Mouse (Mus musculus) liver, postnatal 0 days (tissue): Measurements from ENCODE around the gene Acy3. TPM values are rescaled to one million over a fixed set of nuclear protein-coding genes. Genes with fewer than 3 reads are reported as not detected.
"Not testable (repeated sequence)": the region's sequence is repeated elsewhere in the genome, so short reads cannot be mapped to it uniquely, and the experiment has no call there.

Experiments used
- ATAC-seq: fragments of 200-750 bp; cut with Nextera tagmentation; 2 replicates; pipeline ENCODE4 v1.8.0; 2017; ENCODE audit warnings: mild to moderate bottlenecking, moderate library complexity
- DNase-seq: peaks from one replicate; pipeline ENCODE4 v3.0.0-alpha.2; 2016
- H3K27ac ChIP-seq: fragments of 300-500 bp; sonication (generic); 2 replicates; pipeline ENCODE4 v1.5.1; 2014; ENCODE audit warnings: antibody characterized with exemption, moderate library complexity, mild to moderate bottlenecking, low read depth
- H3K27me3 ChIP-seq: fragments of 300-500 bp; sonication (generic); 2 replicates; pipeline ENCODE4 v1.6.1; 2014; ENCODE audit warnings: low read length, control low read depth, mixed read lengths; ENCODE audit not compliant: insufficient read depth
- H3K36me3 ChIP-seq: fragments of 300-500 bp; sonication (generic); replicated peaks from 2 replicates; pipeline ENCODE4 v1.6.1; 2014; ENCODE audit warnings: mild to moderate bottlenecking, control low read depth, low read length, moderate library complexity, mixed read lengths; ENCODE audit not compliant: insufficient read depth
- H3K4me1 ChIP-seq: fragments of 300-500 bp; sonication (generic); 2 replicates; pipeline ENCODE4 v1.6.1; 2014; ENCODE audit warnings: antibody characterized with exemption, mild to moderate bottlenecking, control low read depth; ENCODE audit not compliant: insufficient read depth
- H3K4me2 ChIP-seq: fragments of 300-500 bp; sonication (generic); 2 replicates; pipeline ENCODE4 v1.6.1; 2014; ENCODE audit warnings: low read depth, mild to moderate bottlenecking, low read length, moderate library complexity, mixed read lengths
- H3K4me3 ChIP-seq: fragments of 300-500 bp; sonication (generic); 2 replicates; pipeline ENCODE4 v1.5.1; 2014; ENCODE audit warnings: low read depth, low read length
- H3K9ac ChIP-seq: fragments of 300-500 bp; sonication (generic); replicated peaks from 2 replicates; pipeline ENCODE4 v1.6.1; 2014; ENCODE audit warnings: mild to moderate bottlenecking, moderate library complexity
- H3K9me3 ChIP-seq: fragments of 300-500 bp; sonication (generic); 2 replicates; pipeline ENCODE4 v1.6.1; 2016; ENCODE audit warnings: mild to moderate bottlenecking, control low read depth, low read length, mixed read lengths
- CTCF ChIP-seq: sonication (generic); IDR thresholded peaks from 2 replicates; pipeline ENCODE4 v1.5.1; 2016; ENCODE audit warnings: antibody characterized with exemption, low read depth
- EP300 ChIP-seq: IDR thresholded peaks from 2 replicates; pipeline ENCODE4 v1.6.1; 2016; ENCODE audit warnings: antibody characterized with exemption, low read depth, mild to moderate bottlenecking
- WGBS: fragments of 180-500 bp; shearing (Covaris S2); extraction: QIAGEN DNeasy Blood & Tissue Kit; methylation state at CpG from one replicate; pipeline ENCODE4 v1.1.7; 2014; ENCODE audit not compliant: insufficient replicate concordance; 5-methylcytosine and 5-hydroxymethylcytosine counted together
- polyA plus RNA-seq: library from polyadenylated mRNA; unstranded; fragments of >200 nt; fragmentation: Nextera tagmentation; extraction: Ambion mirVana; gene quantifications from 2 replicates; pipeline ENCODE4 v1.2.1, GENCODE M21; 2015

Acy3 gene
- polyA plus RNA-seq, 1 experiment from 2014 or later: 19.3 TPM

DNA sequence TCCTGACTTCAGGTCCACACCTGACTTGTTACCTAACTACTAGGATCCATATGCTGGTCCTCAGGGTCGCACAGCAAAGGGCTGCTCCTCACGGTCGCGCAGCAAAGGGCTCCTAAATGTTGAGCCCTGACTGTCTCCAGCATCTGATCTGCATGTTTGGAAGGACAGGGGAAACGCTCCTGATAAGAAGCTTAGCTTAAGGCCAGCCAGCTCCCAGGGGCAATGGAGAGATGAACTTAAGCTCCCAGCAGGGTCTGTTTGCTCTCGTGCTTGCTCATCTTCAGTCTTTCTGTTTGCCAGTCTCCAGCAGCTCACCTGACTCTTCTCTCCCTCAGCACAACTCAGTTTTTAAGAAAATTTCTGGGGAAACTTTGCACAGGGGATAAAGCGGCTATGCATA is 46.3 kb downstream of the Acy3 start:
- Histone ChIP-seq H3K4me3 (no peak overlapping the region), H3K4me1 (peaks cover 15% of the 10 kb centered on the region), H3K9me3 (no peaks in the 10 kb centered on the region), H3K4me2 (no peak overlapping the region), H3K36me3 (no peaks in the 10 kb centered on the region), H3K27me3 (no peaks in the 10 kb centered on the region), H3K27ac (peak overlapping the region; percentile 75; the same call in 1 of the 2 replicates), H3K9ac (no peak overlapping the region)
- WGBS: 62% methylated on average over 7 of the region's 7 CpGs
- no peak for TF ChIP-seq CTCF
- DNase-seq (no peak), ATAC-seq (no peak)

DNA sequence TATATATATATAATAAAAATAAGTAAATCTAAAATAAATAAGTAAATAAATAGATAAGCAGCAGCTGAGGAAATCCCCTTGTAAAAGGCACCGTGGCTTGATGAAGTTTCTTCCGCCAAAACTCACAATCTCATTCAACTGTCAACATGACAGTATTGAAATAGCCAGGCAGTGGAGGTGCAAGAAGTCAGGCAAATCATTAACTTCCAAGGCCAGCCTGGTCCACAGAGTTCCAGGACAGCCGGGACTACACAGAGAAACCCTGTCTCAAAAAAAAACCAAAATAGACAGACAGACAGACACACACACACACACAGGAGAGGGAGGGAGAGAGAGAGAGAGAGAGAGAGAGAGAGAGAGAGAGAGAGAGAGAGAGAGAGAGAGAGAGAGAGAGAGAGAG is 46.9 kb downstream of the Acy3 start:
- ATAC-seq (peak; percentile 67), DNase-seq (peak; percentile 46)
- TF ChIP-seq EP300 (no peak), CTCF (no peak)
- WGBS: 49% methylated on average over 3 of the region's 3 CpGs
- no peaks in the 10 kb centered on the region for H3K36me3 ChIP-seq
- peaks cover 15% of the 10 kb centered on the region for H3K4me1 ChIP-seq
- H3K9me3 ChIP-seq: no peaks in the 10 kb centered on the region
- peak overlapping the region; percentile 75; the same call in 1 of the 2 replicates for H3K27ac ChIP-seq
- no peak overlapping the region for H3K4me2 ChIP-seq
- no peak overlapping the region for H3K4me3 ChIP-seq
- no peaks in the 10 kb centered on the region for H3K27me3 ChIP-seq
- H3K9ac ChIP-seq: no peak overlapping the region

DNA sequence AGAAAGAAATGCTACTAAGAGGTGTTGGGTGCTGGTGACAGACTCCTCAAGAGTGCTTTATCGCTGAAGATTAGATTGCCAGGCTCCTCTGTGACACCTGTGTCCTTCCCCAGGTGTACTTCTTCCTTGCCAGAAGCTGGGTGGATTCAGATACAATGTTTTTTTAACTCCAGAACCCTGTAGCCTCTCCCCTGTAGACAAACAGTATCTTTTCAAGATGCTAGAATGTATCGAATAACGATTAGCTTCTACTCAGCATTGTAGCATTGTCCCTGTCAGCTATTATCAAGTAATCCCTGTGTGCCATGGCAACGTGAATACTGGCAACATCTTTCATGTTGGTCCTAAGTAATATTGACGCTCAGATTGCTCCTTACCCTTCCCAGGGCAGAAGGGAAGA is 47.4 kb downstream of the Acy3 start:
- H3K4me1 ChIP-seq: peaks cover 15% of the 10 kb centered on the region
- 51% methylated on average over 5 of the region's 5 CpGs for WGBS

DNA sequence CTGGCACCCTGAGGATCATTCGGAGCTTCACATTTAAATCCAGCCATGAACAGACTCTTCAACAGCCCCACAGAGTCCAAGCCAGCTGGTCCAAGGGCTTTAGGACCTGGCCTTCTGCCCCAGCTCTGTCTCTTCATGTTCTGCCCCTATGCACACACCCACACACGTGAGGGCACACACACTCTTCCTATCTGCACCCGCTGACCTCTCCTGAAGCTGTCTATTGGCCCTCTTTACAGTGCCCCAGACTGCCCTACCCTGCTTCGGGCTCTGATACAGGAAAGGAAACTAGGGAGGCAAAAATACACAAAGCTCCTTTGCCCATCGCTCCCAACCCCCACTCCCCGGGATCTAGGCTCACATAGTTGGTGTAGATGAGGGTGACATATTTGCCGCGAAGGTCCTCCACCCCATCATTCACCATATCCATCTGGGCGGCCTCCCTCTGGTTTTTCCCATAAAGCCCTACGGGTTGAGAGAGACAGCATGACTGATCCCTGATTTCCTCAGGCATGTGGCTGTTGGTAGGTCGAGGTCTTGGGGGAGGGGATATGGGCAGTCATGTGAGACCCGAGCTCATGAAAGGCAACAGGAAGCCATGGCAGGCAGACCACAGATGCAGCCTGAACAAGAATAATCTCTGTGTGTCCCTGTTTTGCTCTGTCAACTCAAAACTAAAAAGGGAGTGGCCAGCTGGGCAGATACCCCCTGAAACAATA is 50.1 kb downstream of the Acy3 start:
- Histone ChIP-seq H3K9ac (no peak overlapping the region; the same call in 1 of the 2 replicates), H3K4me3 (peak overlapping the region; percentile 24; the same call in 1 of the 2 replicates), H3K4me2 (peak overlapping the region; percentile 50), H3K36me3 (no peaks in the 10 kb centered on the region), H3K4me1 (peaks cover 15% of the 10 kb centered on the region), H3K27ac (peak overlapping the region; percentile 39; the same call in 1 of the 2 replicates), H3K27me3 (no peaks in the 10 kb centered on the region), H3K9me3 (no peaks in the 10 kb centered on the region)
- 48% methylated on average over 12 of the region's 12 CpGs for WGBS
- DNase-seq (no peak), ATAC-seq (peak; percentile 58)
- TF ChIP-seq EP300: no peak
- TF ChIP-seq CTCF: no peak

More for the DNA sequence above, 47.4 kb downstream of the Acy3 start:
- H3K36me3 ChIP-seq: no peaks in the 10 kb centered on the region
- no peak for DNase-seq
- no peak overlapping the region for H3K4me2 ChIP-seq
- no peak overlapping the region for H3K9ac ChIP-seq
- H3K27ac ChIP-seq: peak overlapping the region; percentile 75; the same call in 1 of the 2 replicates
- H3K9me3 ChIP-seq: no peaks in the 10 kb centered on the region
- no peak for TF ChIP-seq CTCF
- no peak for TF ChIP-seq EP300
- H3K4me3 ChIP-seq: no peak overlapping the region
- no peak for ATAC-seq
- H3K27me3 ChIP-seq: no peaks in the 10 kb centered on the region

- Histone ChIP-seq H3K4me2 (peak overlapping the region; percentile 87), H3K4me1 (peaks cover 15% of the 10 kb centered on the region), H3K9ac (peak overlapping the region; percentile 81), H3K4me3 (peak overlapping the region; percentile 69), H3K27ac (peak overlapping the region; percentile 80)
- H3K27me3 ChIP-seq, H3K9me3 ChIP-seq, H3K36me3 ChIP-seq, DNase-seq: not testable (repeated sequence)
- ATAC-seq: peak; percentile 14; the same call in 1 of the 2 replicates
- 24% methylated on average over 7 of the region's 8 CpGs for WGBS
These were observed 50.9 kb downstream of the Acy3 start for GRCm38 (mm10) chr19:4037154-4037787.

GRCm38 (mm10) chr19:4037788-4038232 is 51.4 kb downstream of the Acy3 start, which contains the start of gene Gstp1:
TSS of gene Gstp1 (minus strand) at chr19:4037985.
- Histone ChIP-seq H3K4me3 (peak within 1 kb of the TSS; percentile 69), H3K4me1 (peaks cover 15% of the 10 kb centered on the region), H3K4me2 (peak within 1 kb of the TSS; percentile 87), H3K27ac (peak within 1 kb of the TSS; percentile 80), H3K36me3 (no peaks in the 10 kb centered on the region), H3K9ac (peak within 1 kb of the TSS; percentile 81), H3K27me3 (no peaks in the 10 kb centered on the region), H3K9me3 (no peaks in the 10 kb centered on the region)
- no peak for TF ChIP-seq EP300
- TF ChIP-seq CTCF: peak; percentile 47
- ATAC-seq: peak; percentile 71
- peak; percentile 87 for DNase-seq
- WGBS: 1% methylated on average over 26 of the region's 26 CpGs

Other genes starting within 250 kb of the Acy3 start
- gene Kmt5b, start 219.1 kb upstream of the Acy3 start, polyA plus RNA-seq: 4.7 and 6.2 TPM in 2 replicates
- gene Chka, start 134.8 kb upstream of the Acy3 start, polyA plus RNA-seq: 24.8 and 48.6 TPM in 2 replicates
- gene Tcirg1, start 79.4 kb upstream of the Acy3 start, polyA plus RNA-seq: 28.1 and 29.7 TPM in 2 replicates
- 165 and 167 TPM in 2 replicates for gene Ndufs8, start 73.8 kb upstream of the Acy3 start, polyA plus RNA-seq
- gene Aldh3b1, start 56.8 kb upstream of the Acy3 start, polyA plus RNA-seq: 9.5 TPM in 2 replicates
- 42.6 and 48.1 TPM in 2 replicates for gene Unc93b1, start 51.4 kb upstream of the Acy3 start, polyA plus RNA-seq
- 0.04 and 0.13 TPM in 2 replicates for gene Aldh3b3, start 27.9 kb upstream of the Acy3 start, polyA plus RNA-seq
- gene Aldh3b2, start 14.2 kb upstream of the Acy3 start, polyA plus RNA-seq: 0.09 and 0.11 TPM in 2 replicates
- not detected in 2 replicates for gene Tbx10, start 6.2 kb downstream of the Acy3 start, polyA plus RNA-seq
- gene Nudt8, start 14.0 kb downstream of the Acy3 start, polyA plus RNA-seq: 22.0 and 23.0 TPM in 2 replicates
- gene Gm49405, start 14.1 kb downstream of the Acy3 start, polyA plus RNA-seq: 0.26 and 0.49 TPM in 2 replicates
- 0.36 and 0.74 TPM in 2 replicates for gene Doc2g, start 16.7 kb downstream of the Acy3 start, polyA plus RNA-seq
- 171 and 172 TPM in 2 replicates for gene Ndufv1, start 26.2 kb downstream of the Acy3 start, polyA plus RNA-seq
- gene Gstp1, start 51.4 kb downstream of the Acy3 start, polyA plus RNA-seq: 428 and 442 TPM in 2 replicates
- 5.8 and 6.4 TPM in 2 replicates for gene Gstp2, start 59.5 kb downstream of the Acy3 start, polyA plus RNA-seq
- 64.5 and 67.3 TPM in 2 replicates for gene Gstp3, start 73.0 kb downstream of the Acy3 start, polyA plus RNA-seq
- gene Cabp2, start 95.0 kb downstream of the Acy3 start, polyA plus RNA-seq: 0.38 and 0.43 TPM in 2 replicates
- gene Cdk2ap2, start 110.6 kb downstream of the Acy3 start, polyA plus RNA-seq: 91.2 and 91.9 TPM in 2 replicates
- 6.6 and 7.4 TPM in 2 replicates for gene Pitpnm1, start 113.4 kb downstream of the Acy3 start, polyA plus RNA-seq
- gene Aip, start 139.3 kb downstream of the Acy3 start, polyA plus RNA-seq: 23.1 and 26.8 TPM in 2 replicates
- not detected in 2 replicates for gene Gpr152, start 153.2 kb downstream of the Acy3 start, polyA plus RNA-seq
- gene Cabp4, start 157.5 kb downstream of the Acy3 start, polyA plus RNA-seq: 0.11 and 0.15 TPM in 2 replicates
- gene Coro1b, start 162.0 kb downstream of the Acy3 start, polyA plus RNA-seq: 63.0 and 64.4 TPM in 2 replicates
- 35.7 and 35.8 TPM in 2 replicates for gene Ptprcap, start 167.0 kb downstream of the Acy3 start, polyA plus RNA-seq
- gene Rps6kb2, start 176.8 kb downstream of the Acy3 start, polyA plus RNA-seq: 22.1 and 23.0 TPM in 2 replicates
- 0.73 and 0.90 TPM in 2 replicates for gene Carns1, start 188.9 kb downstream of the Acy3 start, polyA plus RNA-seq
- 8.4 and 9.9 TPM in 2 replicates for gene Tbc1d10c, start 204.7 kb downstream of the Acy3 start, polyA plus RNA-seq
- gene Ppp1ca, start 205.5 kb downstream of the Acy3 start, polyA plus RNA-seq: 269 and 284 TPM in 2 replicates
- 8.0 and 9.0 TPM in 2 replicates for gene Rad9a, start 215.1 kb downstream of the Acy3 start, polyA plus RNA-seq
- 0.91 and 1.1 TPM in 2 replicates for gene Clcf1, start 227.7 kb downstream of the Acy3 start, polyA plus RNA-seq
- not detected in 2 replicates for gene AC109138.7, start 227.8 kb downstream of the Acy3 start, polyA plus RNA-seq
- gene Pold4, start 245.3 kb downstream of the Acy3 start, polyA plus RNA-seq: 28.5 and 31.1 TPM in 2 replicates